Mouse (Mus musculus) liver, adult 2 months (tissue): ENCODE measurements around the gene Serf2. TPM values are rescaled to one million over a fixed set of nuclear protein-coding genes. Genes with fewer than 3 reads are reported as not detected.

Experiments used
- DNase-seq: peaks from one replicate; pipeline ENCODE4 v3.0.0-alpha.2; 2011; ENCODE audit warnings: low read depth, low spot score; ENCODE audit errors: extremely low read depth
- H3K27ac ChIP-seq: fragments of 200-500 bp; replicated peaks from 2 replicates; pipeline ENCODE4 v1.5.1; 2012; ENCODE audit warnings: low read depth, mild to moderate bottlenecking, control low read depth, inconsistent platforms, low read length; ENCODE audit not compliant: insufficient read depth
- H3K27me3 ChIP-seq: fragments of 200-500 bp; 2 replicates; pipeline ENCODE4 v1.6.1; 2012; ENCODE audit warnings: mild to moderate bottlenecking, moderate library complexity, low read length, inconsistent platforms; ENCODE audit not compliant: control insufficient read depth, insufficient read depth
- H3K36me3 ChIP-seq: fragments of 200-500 bp; 2 replicates; pipeline ENCODE4 v1.6.1; 2012; ENCODE audit warnings: low read length, inconsistent platforms; ENCODE audit not compliant: control insufficient read depth, insufficient read depth
- H3K4me1 ChIP-seq: fragments of 200-500 bp; 2 replicates; pipeline ENCODE4 v1.6.1; 2011; ENCODE audit warnings: low read length; ENCODE audit not compliant: control insufficient read depth, insufficient read depth
- H3K4me3 ChIP-seq: fragments of 200-500 bp; 2 replicates; pipeline ENCODE4 v1.5.1; 2011; ENCODE audit warnings: low read depth, mild to moderate bottlenecking, control low read depth, low read length, moderate library complexity; ENCODE audit not compliant: insufficient read depth
- H3K79me2 ChIP-seq: fragments of 200-500 bp; 2 replicates; pipeline ENCODE4 v1.6.1; 2012; ENCODE audit warnings: inconsistent platforms, mild to moderate bottlenecking, low read length, moderate library complexity; ENCODE audit not compliant: control insufficient read depth, insufficient read depth
- H3K9ac ChIP-seq: fragments of 200-500 bp; 2 replicates; pipeline ENCODE4 v1.6.1; 2012; ENCODE audit warnings: low read depth, mild to moderate bottlenecking, control low read depth, inconsistent platforms, low read length
- CTCF ChIP-seq: fragments of 200-500 bp; IDR thresholded peaks from 2 replicates; pipeline ENCODE4 v1.5.1; 2011; ENCODE audit warnings: low read depth, low read length, control low read depth
- POLR2A ChIP-seq: fragments of 200-500 bp; IDR thresholded peaks from 2 replicates; pipeline ENCODE4 v1.6.1; 2011; ENCODE audit warnings: low read length, control low read depth; ENCODE audit not compliant: insufficient read depth; ENCODE audit errors: extremely low read depth
- WGBS: fragments of 180-500 bp; shearing (Covaris S2); methylation state at CpG from one replicate; pipeline ENCODE4 v1.1.7; 2018; 5-methylcytosine and 5-hydroxymethylcytosine counted together
- polyA plus RNA-seq: library from polyadenylated mRNA; depleted of rRNA; stranded (reverse); fragments of >200 nt; gene quantifications from 2 replicates; pipeline ENCODE4 v1.2.3, GENCODE M21; 2012
- total RNA-seq: library from RNA; depleted of rRNA; stranded (reverse); fragments of >200 nt; gene quantifications from 2 replicates; pipeline ENCODE4 v1.2.3, GENCODE M21; 2014

Gene Serf2
- total and polyA plus RNA-seq, 2 experiments, result 81.7 to 211 TPM

- Histone ChIP-seq H3K36me3 (peaks cover 26% of the 10 kb centered on the region), H3K27me3 (no peaks in the 10 kb centered on the region), H3K9ac (peak overlapping the region; percentile 99), H3K27ac (peak overlapping the region; percentile 95), H3K4me3 (peak overlapping the region; percentile 96), H3K79me2 (peaks cover 26% of the 10 kb centered on the region), H3K4me1 (peaks cover 20% of the 10 kb centered on the region)
- peak; percentile 57 for DNase-seq
- no peak for TF ChIP-seq CTCF
- no peak for TF ChIP-seq POLR2A
- WGBS, result under 1% methylated on average over 32 of the region's 32 CpGs
Measured at GRCm38 (mm10) chr2:121414139-121414685, 34.8 kb upstream of the Serf2 start.

DNA sequence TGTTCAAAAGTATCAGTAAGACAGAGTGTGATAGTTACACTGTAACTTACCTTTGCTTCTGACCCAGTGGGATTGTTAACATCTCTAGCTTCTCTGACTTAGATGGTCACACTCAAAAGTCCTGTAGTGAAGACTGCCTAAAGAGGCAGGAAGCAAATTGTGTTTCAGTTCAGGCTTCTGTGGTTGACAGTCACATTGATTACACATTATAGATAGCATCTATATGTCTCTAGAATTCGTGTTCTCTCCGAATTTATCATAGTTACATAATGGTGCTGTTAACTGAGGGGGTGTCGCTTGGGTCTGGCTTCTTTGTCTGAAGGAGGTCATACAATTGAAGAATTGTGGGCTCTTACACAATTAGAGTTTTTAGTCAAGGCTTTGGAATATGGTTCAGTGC lies 33.9 kb upstream of the Serf2 start:
- H3K36me3 ChIP-seq, result peaks cover 31% of the 10 kb centered on the region
- H3K27ac ChIP-seq, result no peak overlapping the region
- H3K9ac ChIP-seq, result peak overlapping the region; percentile 39
- H3K79me2 ChIP-seq, result peaks cover 30% of the 10 kb centered on the region
- peaks cover 23% of the 10 kb centered on the region for H3K4me1 ChIP-seq
- no peaks in the 10 kb centered on the region for H3K27me3 ChIP-seq
- peak; percentile 50 for DNase-seq
- peak overlapping the region; percentile 59; the same call in 1 of the 2 replicates for H3K4me3 ChIP-seq
- 7% methylated on average over 3 of the region's 3 CpGs for WGBS
- TF ChIP-seq CTCF (no peak), POLR2A (no peak)

DNA sequence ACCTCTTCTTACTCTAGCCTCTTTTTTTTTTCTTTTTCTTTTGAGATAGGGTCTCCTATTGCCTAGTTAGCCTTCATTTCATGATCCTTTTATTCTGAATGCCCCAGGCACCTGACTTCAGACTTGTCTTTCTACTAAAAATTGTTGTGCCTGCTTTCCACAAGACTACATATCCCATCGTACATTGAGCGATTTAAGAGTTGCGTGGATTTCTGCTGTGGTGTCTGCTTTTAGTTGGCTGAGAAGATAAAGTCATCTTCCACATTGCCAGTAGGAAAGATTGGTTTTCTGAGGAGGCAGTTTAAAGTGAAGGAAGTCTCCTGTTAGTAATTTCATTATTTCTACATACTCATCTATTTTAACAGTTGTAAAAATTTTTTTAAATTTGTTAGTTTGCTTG lies 33.4 kb upstream of the Serf2 start:
- 0 out of 2 replicates have a peak overlapping the region, but pooled peaks have one; percentile 24 for H3K9ac ChIP-seq
- DNase-seq, result peak; percentile 20
- H3K4me1 ChIP-seq, result peaks cover 23% of the 10 kb centered on the region
- H3K79me2 ChIP-seq, result peaks cover 32% of the 10 kb centered on the region
- peaks cover 31% of the 10 kb centered on the region for H3K36me3 ChIP-seq
- H3K4me3 ChIP-seq, result peak overlapping the region; percentile 59; the same call in 1 of the 2 replicates
- H3K27ac ChIP-seq, result no peak overlapping the region
- H3K27me3 ChIP-seq, result no peaks in the 10 kb centered on the region
- WGBS, result 27% methylated on average over 3 of the region's 3 CpGs
- TF ChIP-seq CTCF, result no peak
- TF ChIP-seq POLR2A, result no peak

DNA sequence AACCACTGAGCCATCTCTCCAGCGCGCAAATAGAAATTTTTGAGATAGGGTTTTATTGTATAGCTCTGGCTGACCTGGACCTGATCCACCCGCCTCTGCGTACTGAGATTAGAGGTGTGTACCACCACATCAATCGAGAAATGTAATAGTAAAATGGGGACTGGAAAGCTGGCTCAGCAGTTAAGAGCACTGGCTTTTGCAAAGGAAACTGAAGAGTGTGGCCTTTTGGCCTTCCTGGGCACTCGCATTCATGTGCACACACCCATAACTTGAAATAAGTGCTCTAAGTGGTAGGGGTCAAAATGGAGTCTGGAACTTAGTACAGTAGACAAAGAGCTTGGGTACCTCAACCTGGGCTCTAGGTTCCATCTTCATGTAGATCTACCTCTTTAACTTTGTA lies 32.6 kb upstream of the Serf2 start:
- TF ChIP-seq POLR2A (no peak), CTCF (no peak)
- H3K79me2 ChIP-seq, result peaks cover 34% of the 10 kb centered on the region
- H3K27me3 ChIP-seq, result no peaks in the 10 kb centered on the region
- peak overlapping the region; percentile 21; the same call in 1 of the 2 replicates for H3K9ac ChIP-seq
- H3K36me3 ChIP-seq, result peaks cover 33% of the 10 kb centered on the region
- H3K27ac ChIP-seq, result no peak overlapping the region
- H3K4me3 ChIP-seq, result peak overlapping the region; percentile 37
- WGBS, result 59% methylated on average over 6 of the region's 6 CpGs
- peak; percentile 39 for DNase-seq
- peaks cover 23% of the 10 kb centered on the region for H3K4me1 ChIP-seq

GRCm38 (mm10) chr2:121418476-121418875 lies 30.5 kb upstream of the Serf2 start:
- WGBS, result 81% methylated on average over 3 of the region's 3 CpGs

GRCm38 (mm10) chr2:121423166-121423565 lies 25.8 kb upstream of the Serf2 start:
- Histone ChIP-seq H3K4me3 (no peak overlapping the region), H3K27ac (no peak overlapping the region), H3K36me3 (peaks cover 68% of the 10 kb centered on the region), H3K9ac (no peak overlapping the region), H3K79me2 (peaks cover 18% of the 10 kb centered on the region; the same call in 1 of the 2 replicates), H3K27me3 (no peaks in the 10 kb centered on the region), H3K4me1 (peaks cover 5% of the 10 kb centered on the region)
- peak; percentile 60 for DNase-seq
- no peak for TF ChIP-seq CTCF
- WGBS, result 25% methylated on average over 2 of the region's 2 CpGs

More at GRCm38 (mm10) chr2:121418476-121418875, 30.5 kb upstream of the Serf2 start:
- DNase-seq, result no peak
- Histone ChIP-seq H3K79me2 (peaks cover 37% of the 10 kb centered on the region), H3K4me3 (no peak overlapping the region), H3K36me3 (peaks cover 52% of the 10 kb centered on the region), H3K27ac (no peak overlapping the region), H3K4me1 (peaks cover 17% of the 10 kb centered on the region), H3K27me3 (no peaks in the 10 kb centered on the region), H3K9ac (no peak overlapping the region)
- TF ChIP-seq POLR2A (no peak), CTCF (no peak)
